Mouse (Mus musculus): ENCODE measurements around the gene Plcb1.

GRCm38 (mm10) chr2:135306472-135306771 is 520.6 kb downstream of the Plcb1 start:
- TF ChIP-seq GATA1 (IDR thresholded peaks at IDR 0.05; ENCODE audit: low read length) (no peak), TAL1 (IDR thresholded peaks at IDR 0.05; ENCODE audit: low read length) (no peak)
